Mouse (Mus musculus) intestine, postnatal 0 days (tissue): ENCODE results near the gene Tspan7. TPM values are rescaled to one million over a fixed set of nuclear protein-coding genes. Genes with fewer than 3 reads are reported as not detected.

Experiments
- ATAC-seq: fragments of 200-750 bp; cut with Nextera tagmentation; 2 replicates; pipeline ENCODE4 v1.8.0; 2017; ENCODE audit warnings: mild to moderate bottlenecking, moderate TSS enrichment, moderate library complexity
- H3K27ac ChIP-seq: fragments of 300-500 bp; sonication (generic); 2 replicates; pipeline ENCODE4 v1.5.1; 2014; ENCODE audit warnings: mild to moderate bottlenecking, low read depth, low read length, moderate library complexity
- H3K27me3 ChIP-seq: fragments of 300-500 bp; sonication (generic); replicated peaks from 2 replicates; pipeline ENCODE4 v1.6.1; 2014; ENCODE audit warnings: low read length, mixed read lengths; ENCODE audit not compliant: control insufficient read depth, insufficient read depth
- H3K36me3 ChIP-seq: fragments of 300-500 bp; sonication (generic); 2 replicates; pipeline ENCODE4 v1.6.1; 2014; ENCODE audit warnings: mild to moderate bottlenecking, moderate library complexity; ENCODE audit not compliant: control insufficient read depth, insufficient read depth
- H3K4me1 ChIP-seq: fragments of 300-500 bp; sonication (generic); replicated peaks from 2 replicates; pipeline ENCODE4 v1.6.1; 2014; ENCODE audit warnings: antibody characterized with exemption, low read length, mixed read lengths; ENCODE audit not compliant: control insufficient read depth, insufficient read depth
- H3K4me2 ChIP-seq: fragments of 300-500 bp; sonication (generic); replicated peaks from 2 replicates; pipeline ENCODE4 v1.6.1; 2014; ENCODE audit warnings: low read depth, mild to moderate bottlenecking, moderate library complexity
- H3K4me3 ChIP-seq: fragments of 300-500 bp; sonication (generic); 2 replicates; pipeline ENCODE4 v1.5.1; 2014; ENCODE audit warnings: low read depth, low read length
- H3K9ac ChIP-seq: fragments of 300-500 bp; sonication (generic); 2 replicates; pipeline ENCODE4 v1.6.1; 2014; ENCODE audit warnings: mild to moderate bottlenecking, low read depth, low read length
- H3K9me3 ChIP-seq: fragments of 300-500 bp; sonication (generic); 2 replicates; pipeline ENCODE4 v1.6.1; 2016; ENCODE audit warnings: mixed run types; ENCODE audit not compliant: control insufficient read depth
- CTCF ChIP-seq: sonication (generic); IDR thresholded peaks from 2 replicates; pipeline ENCODE4 v1.5.1; 2016; ENCODE audit warnings: low read depth, mild to moderate bottlenecking, control low read depth, antibody characterized with exemption, moderate library complexity
- WGBS: fragments of 180-500 bp; shearing (Covaris S2); extraction: QIAGEN DNeasy Blood & Tissue Kit; methylation state at CpG from one replicate; pipeline ENCODE4 v1.1.7; 2014; 5-methylcytosine and 5-hydroxymethylcytosine counted together
- polyA plus RNA-seq: library from polyadenylated mRNA; unstranded; fragments of >200 nt; fragmentation: Nextera tagmentation; extraction: Ambion mirVana; gene quantifications from 2 replicates; pipeline ENCODE4 v1.2.1, GENCODE M21; 2015

Gene Tspan7
- polyA plus RNA-seq, 1 experiment from 2014 or later, result 120 TPM

- WGBS, result 72% methylated on average over 10 of the region's 10 CpGs
- H3K4me2 ChIP-seq, result no peak overlapping the region
- no peak for ATAC-seq
- H3K9me3 ChIP-seq, result no peaks in the 10 kb centered on the region
- no peak for TF ChIP-seq CTCF
- no peak overlapping the region; the same call in 1 of the 2 replicates for H3K27ac ChIP-seq
- H3K36me3 ChIP-seq, result no peaks in the 10 kb centered on the region
- H3K9ac ChIP-seq, result no peak overlapping the region
- no peaks in the 10 kb centered on the region for H3K4me1 ChIP-seq
- H3K4me3 ChIP-seq, result no peak overlapping the region
- no peaks in the 10 kb centered on the region for H3K27me3 ChIP-seq
These were observed 5.7 kb upstream of the Tspan7 start for GRCm38 (mm10) chrX:10479031-10479886.

DNA sequence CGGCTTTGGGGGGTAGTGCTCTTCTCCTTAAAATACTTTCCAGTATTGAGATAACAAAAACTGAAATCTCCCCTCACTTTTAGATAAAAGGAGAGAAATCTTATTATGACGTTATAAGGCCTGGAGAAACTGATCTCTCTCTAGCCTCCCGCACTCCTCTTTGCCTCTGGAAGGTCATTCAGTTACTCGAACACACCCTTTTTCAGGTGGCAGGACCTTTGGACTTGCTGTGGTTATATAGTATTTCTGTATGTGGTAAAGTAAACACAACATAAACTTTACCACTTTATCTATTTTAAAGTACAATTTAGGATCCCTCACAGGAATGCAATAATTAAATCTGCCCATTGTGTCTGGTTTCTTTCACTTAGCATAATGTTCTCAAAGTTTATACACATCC is 5.0 kb upstream of the Tspan7 start:
- H3K9me3 ChIP-seq, result no peaks in the 10 kb centered on the region
- H3K27ac ChIP-seq, result no peak overlapping the region
- peak; percentile 65; the same call in 1 of the 2 replicates for ATAC-seq
- H3K4me2 ChIP-seq, result no peak overlapping the region
- no peak overlapping the region for H3K9ac ChIP-seq
- no peaks in the 10 kb centered on the region for H3K4me1 ChIP-seq
- H3K4me3 ChIP-seq, result no peak overlapping the region
- 53% methylated on average over 4 of the region's 4 CpGs for WGBS
- no peak for TF ChIP-seq CTCF
- H3K36me3 ChIP-seq, result no peaks in the 10 kb centered on the region
- no peaks in the 10 kb centered on the region for H3K27me3 ChIP-seq

GRCm38 (mm10) chrX:10485664-10486211 is 780 bp downstream of the Tspan7 start:
- ATAC-seq, result peak; percentile 65
- Histone ChIP-seq H3K36me3 (no peaks in the 10 kb centered on the region), H3K4me1 (no peaks in the 10 kb centered on the region), H3K27ac (no peak overlapping the region), H3K27me3 (no peaks in the 10 kb centered on the region), H3K9me3 (no peaks in the 10 kb centered on the region), H3K9ac (peak overlapping the region; percentile 51), H3K4me2 (peak overlapping the region; percentile 66), H3K4me3 (peak overlapping the region; percentile 56)
- 17% methylated on average over 27 of the region's 27 CpGs for WGBS
- peak; percentile 51 for TF ChIP-seq CTCF

GRCm38 (mm10) chrX:10498580-10498979 is 13.6 kb downstream of the Tspan7 start:
- no peak overlapping the region for H3K4me3 ChIP-seq
- H3K9me3 ChIP-seq, result no peaks in the 10 kb centered on the region
- ATAC-seq, result peak; percentile 86
- H3K9ac ChIP-seq, result no peak overlapping the region
- 52% methylated on average over 2 of the region's 2 CpGs for WGBS
- TF ChIP-seq CTCF, result peak; percentile 21
- peak overlapping the region; percentile 62; the same call in 1 of the 2 replicates for H3K27ac ChIP-seq
- 0 out of 2 replicates have a peak overlapping the region, but pooled peaks have one; percentile 17 for H3K4me2 ChIP-seq
- H3K27me3 ChIP-seq, result no peaks in the 10 kb centered on the region
- H3K4me1 ChIP-seq, result no peaks in the 10 kb centered on the region
- H3K36me3 ChIP-seq, result no peaks in the 10 kb centered on the region

- H3K36me3 ChIP-seq, result no peaks in the 10 kb centered on the region
- TF ChIP-seq CTCF, result no peak
- WGBS, result 45% methylated on average over 2 of the region's 2 CpGs
- no peaks in the 10 kb centered on the region for H3K27me3 ChIP-seq
- H3K4me2 ChIP-seq, result no peak overlapping the region
- H3K9ac ChIP-seq, result no peak overlapping the region
- no peaks in the 10 kb centered on the region for H3K4me1 ChIP-seq
- no peaks in the 10 kb centered on the region for H3K9me3 ChIP-seq
- H3K27ac ChIP-seq, result no peak overlapping the region
- no peak overlapping the region for H3K4me3 ChIP-seq
- ATAC-seq, result no peak
These were observed 17.7 kb downstream of the Tspan7 start for GRCm38 (mm10) chrX:10502616-10503015.

- 41% methylated on average over 5 of the region's 5 CpGs for WGBS
- ATAC-seq, result no peak
- H3K9me3 ChIP-seq, result no peaks in the 10 kb centered on the region
- H3K4me3 ChIP-seq, result no peak overlapping the region
- no peaks in the 10 kb centered on the region for H3K36me3 ChIP-seq
- no peak overlapping the region for H3K9ac ChIP-seq
- no peak overlapping the region for H3K27ac ChIP-seq
- TF ChIP-seq CTCF, result no peak
- no peaks in the 10 kb centered on the region for H3K4me1 ChIP-seq
- no peak overlapping the region for H3K4me2 ChIP-seq
- no peaks in the 10 kb centered on the region for H3K27me3 ChIP-seq
These were observed 29.5 kb downstream of the Tspan7 start for GRCm38 (mm10) chrX:10514417-10514816.
